Mouse (Mus musculus): ENCODE data around the gene Apobec4. TPM values are rescaled to one million over a fixed set of nuclear protein-coding genes. Genes with fewer than 3 reads are reported as not detected.
"Not testable (repeated sequence)": the region's sequence is repeated elsewhere in the genome, so short reads cannot be mapped to it uniquely, and the experiment has no call there.

Gene Apobec4
- polyA plus RNA-seq, 1 experiment from 2014 or later = 0.20 TPM

GRCm38 (mm10) chr1:152746426-152746825 is 3.9 kb upstream of the Apobec4 start:
- H3K27ac ChIP-seq = no peak overlapping the region
- no peak overlapping the region for H3K4me2 ChIP-seq (replicated peaks)
- no peaks in the 10 kb centered on the region for H3K9me3 ChIP-seq (ENCODE audit: control insufficient read depth, low read length)
- no peak overlapping the region for H3K4me3 ChIP-seq (replicated peaks; ENCODE audit: low read length)
- H3K4me1 ChIP-seq (replicated peaks; ENCODE audit: control insufficient read depth, insufficient read depth, low read length) = no peaks in the 10 kb centered on the region
- no peaks in the 10 kb centered on the region for H3K36me3 ChIP-seq (replicated peaks; ENCODE audit: control insufficient read depth, insufficient read depth)
- WGBS = 2% methylated on average over 5 of the region's 5 CpGs
- no peaks in the 10 kb centered on the region for H3K27me3 ChIP-seq (ENCODE audit: control insufficient read depth, insufficient read depth, low read length)
- peak; percentile 70; the same call in 1 of the 2 replicates for ATAC-seq (ENCODE audit: low FRiP score)
- no peak overlapping the region for H3K9ac ChIP-seq
- DNase-seq (ENCODE audit: low spot score) = peak; percentile 90

GRCm38 (mm10) chr1:152749276-152749675 is 1.1 kb upstream of the Apobec4 start:
- no peak overlapping the region for H3K9ac ChIP-seq
- H3K4me1 ChIP-seq (replicated peaks; ENCODE audit: control insufficient read depth, insufficient read depth, low read length) = no peaks in the 10 kb centered on the region
- H3K9me3 ChIP-seq (ENCODE audit: control insufficient read depth, low read length) = no peaks in the 10 kb centered on the region
- H3K27ac ChIP-seq = no peak overlapping the region
- ATAC-seq (ENCODE audit: low FRiP score) (no peak), DNase-seq (ENCODE audit: low spot score) (no peak)
- no peaks in the 10 kb centered on the region for H3K27me3 ChIP-seq (ENCODE audit: control insufficient read depth, insufficient read depth, low read length)
- WGBS = 76% methylated on average over 9 of the region's 9 CpGs
- H3K4me3 ChIP-seq (replicated peaks; ENCODE audit: low read length) = no peak overlapping the region
- H3K36me3 ChIP-seq (replicated peaks; ENCODE audit: control insufficient read depth, insufficient read depth) = no peaks in the 10 kb centered on the region
- no peak overlapping the region for H3K4me2 ChIP-seq (replicated peaks)

DNA sequence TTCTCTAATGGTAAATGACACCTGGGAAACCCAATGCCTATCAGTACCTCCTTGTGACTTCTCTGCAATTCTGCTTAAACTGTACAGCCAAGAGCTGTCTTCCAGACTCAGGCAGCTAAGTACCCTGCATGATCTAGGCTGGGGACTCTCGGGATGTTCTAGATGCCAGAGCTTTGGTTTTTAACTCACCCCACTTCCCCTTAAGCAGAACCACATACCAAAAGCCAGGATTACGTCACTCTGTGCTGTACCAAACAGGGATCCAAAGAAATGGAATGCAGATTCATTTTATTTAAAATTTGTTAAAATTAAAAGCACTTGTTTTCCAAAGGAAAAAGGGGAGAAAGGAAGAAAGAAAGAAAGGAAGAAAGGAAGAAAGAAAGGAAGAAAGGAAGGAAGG is 11.4 kb downstream of the Apobec4 start:
- H3K27ac ChIP-seq = no peak overlapping the region
- no peak overlapping the region for H3K4me2 ChIP-seq (replicated peaks)
- H3K4me1 ChIP-seq (replicated peaks; ENCODE audit: control insufficient read depth, insufficient read depth, low read length) = peaks cover 11% of the 10 kb centered on the region; the same call in 1 of the 2 replicates
- H3K27me3 ChIP-seq (ENCODE audit: control insufficient read depth, insufficient read depth, low read length) = no peaks in the 10 kb centered on the region
- H3K9me3 ChIP-seq (ENCODE audit: control insufficient read depth, low read length) = no peaks in the 10 kb centered on the region
- no peak overlapping the region for H3K4me3 ChIP-seq (replicated peaks; ENCODE audit: low read length)
- WGBS = 89% methylated on average over 2 of the region's 2 CpGs
- ATAC-seq (ENCODE audit: low FRiP score) (no peak), DNase-seq (ENCODE audit: low spot score) (no peak)
- no peaks in the 10 kb centered on the region for H3K36me3 ChIP-seq (replicated peaks; ENCODE audit: control insufficient read depth, insufficient read depth)
- H3K9ac ChIP-seq = no peak overlapping the region

GRCm38 (mm10) chr1:152766032-152766772 is 15.9 kb downstream of the Apobec4 start, which contains the start of the genes Rgl1 and Arpc5:
Gene Rgl1 (minus strand): TSS chr1:152766351.
Gene Arpc5 (plus strand): TSS chr1:152766542.
- Histone ChIP-seq H3K4me1 (replicated peaks; ENCODE audit: control insufficient read depth, insufficient read depth, low read length) (peaks cover 25% of the 10 kb centered on the region), H3K27me3 (ENCODE audit: control insufficient read depth, insufficient read depth, low read length) (no peaks in the 10 kb centered on the region), H3K4me3 (replicated peaks; ENCODE audit: low read length) (peak within 1 kb of the TSS; percentile 94), H3K4me2 (replicated peaks) (peak within 1 kb of the TSS; percentile 79), H3K9me3 (ENCODE audit: control insufficient read depth, low read length) (no peaks in the 10 kb centered on the region), H3K36me3 (replicated peaks; ENCODE audit: control insufficient read depth, insufficient read depth) (peaks cover 22% of the 10 kb centered on the region), H3K27ac (peak within 1 kb of the TSS; percentile 89), H3K9ac (peak within 1 kb of the TSS; percentile 90)
- WGBS = under 1% methylated on average over 74 of the region's 86 CpGs
- ATAC-seq (ENCODE audit: low FRiP score) = peak; percentile 96
- peak; percentile 96 for DNase-seq (ENCODE audit: low spot score)

GRCm38 (mm10) chr1:152766804-152767748 is 16.7 kb downstream of the Apobec4 start:
- Histone ChIP-seq H3K27me3 (ENCODE audit: control insufficient read depth, insufficient read depth, low read length) (no peaks in the 10 kb centered on the region), H3K9me3 (ENCODE audit: control insufficient read depth, low read length) (no peaks in the 10 kb centered on the region), H3K36me3 (replicated peaks; ENCODE audit: control insufficient read depth, insufficient read depth) (peaks cover 31% of the 10 kb centered on the region), H3K9ac (peak overlapping the region; percentile 90), H3K4me3 (replicated peaks; ENCODE audit: low read length) (peak overlapping the region; percentile 94), H3K4me2 (replicated peaks) (peak overlapping the region; percentile 79), H3K27ac (peak overlapping the region; percentile 89), H3K4me1 (replicated peaks; ENCODE audit: control insufficient read depth, insufficient read depth, low read length) (peaks cover 25% of the 10 kb centered on the region)
- ATAC-seq (ENCODE audit: low FRiP score) (peak; percentile 74), DNase-seq (ENCODE audit: low spot score) (peak; percentile 47)
- WGBS = under 1% methylated on average over 59 of the region's 60 CpGs

GRCm38 (mm10) chr1:152767749-152768488 is 17.6 kb downstream of the Apobec4 start:
- Histone ChIP-seq H3K36me3 (replicated peaks; ENCODE audit: control insufficient read depth, insufficient read depth) (peaks cover 39% of the 10 kb centered on the region), H3K4me2 (replicated peaks) (peak overlapping the region; percentile 79), H3K9ac (peak overlapping the region; percentile 90), H3K4me3 (replicated peaks; ENCODE audit: low read length) (peak overlapping the region; percentile 94), H3K27me3 (ENCODE audit: control insufficient read depth, insufficient read depth, low read length) (no peaks in the 10 kb centered on the region), H3K4me1 (replicated peaks; ENCODE audit: control insufficient read depth, insufficient read depth, low read length) (peaks cover 25% of the 10 kb centered on the region), H3K27ac (no peak overlapping the region), H3K9me3 (ENCODE audit: control insufficient read depth, low read length) (no peaks in the 10 kb centered on the region)
- peak; percentile 90 for DNase-seq (ENCODE audit: low spot score)
- peak; percentile 22; the same call in 1 of the 2 replicates for ATAC-seq (ENCODE audit: low FRiP score)
- WGBS = 6% methylated on average over 5 of the region's 5 CpGs

DNA sequence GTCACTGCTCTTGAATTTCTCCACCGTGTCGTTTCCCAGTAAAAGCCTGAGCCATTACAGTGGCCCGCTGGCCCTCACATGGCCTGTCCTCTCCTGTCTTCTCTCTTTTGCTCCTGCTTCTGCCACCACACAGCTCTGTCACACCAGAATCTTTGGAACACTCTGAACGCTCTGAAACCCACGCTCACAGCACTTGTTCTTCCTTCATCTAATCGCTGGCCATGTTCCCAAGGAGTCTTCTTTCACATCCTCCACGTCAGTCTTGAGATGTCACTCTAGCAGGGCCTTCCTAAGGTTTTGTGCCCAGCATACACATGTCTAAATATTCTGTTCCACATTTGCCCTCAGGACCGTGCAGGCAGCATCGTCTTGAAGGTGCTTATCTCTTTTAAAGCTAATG is 20.7 kb downstream of the Apobec4 start:
- DNase-seq (ENCODE audit: low spot score) = no peak
- ATAC-seq (ENCODE audit: low FRiP score) = no peak
- no peak overlapping the region for H3K4me2 ChIP-seq (replicated peaks)
- H3K27ac ChIP-seq = no peak overlapping the region
- H3K27me3 ChIP-seq (ENCODE audit: control insufficient read depth, insufficient read depth, low read length) = no peaks in the 10 kb centered on the region
- 93% methylated on average over 9 of the region's 9 CpGs for WGBS
- H3K4me1 ChIP-seq (replicated peaks; ENCODE audit: control insufficient read depth, insufficient read depth, low read length) = peaks cover 14% of the 10 kb centered on the region
- H3K9ac ChIP-seq = no peak overlapping the region
- no peak overlapping the region for H3K4me3 ChIP-seq (replicated peaks; ENCODE audit: low read length)
- no peaks in the 10 kb centered on the region for H3K9me3 ChIP-seq (ENCODE audit: control insufficient read depth, low read length)
- H3K36me3 ChIP-seq (replicated peaks; ENCODE audit: control insufficient read depth, insufficient read depth) = peaks cover 70% of the 10 kb centered on the region

DNA sequence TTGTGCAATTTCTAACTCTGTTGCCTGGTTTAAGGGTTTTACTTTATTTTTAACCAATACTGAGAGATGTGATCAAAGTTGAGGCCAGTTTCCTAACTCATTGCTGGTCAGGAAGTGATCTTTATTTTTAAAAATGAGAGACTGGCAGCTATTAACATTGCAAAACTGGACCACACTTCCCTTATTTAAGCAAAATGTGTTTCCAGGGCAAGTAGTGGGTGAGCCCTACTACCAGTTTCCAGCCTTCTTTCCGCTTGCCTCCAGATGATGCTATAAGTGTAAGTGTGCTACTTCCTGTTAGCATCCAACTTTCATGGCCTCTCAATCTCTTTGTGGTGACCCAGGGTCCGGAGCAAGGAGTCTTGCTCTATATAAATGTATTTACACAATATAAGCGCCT is 24.2 kb downstream of the Apobec4 start:
- H3K27ac ChIP-seq; ATAC-seq (ENCODE audit: low FRiP score); H3K4me1 ChIP-seq (replicated peaks; ENCODE audit: control insufficient read depth, insufficient read depth, low read length); DNase-seq (ENCODE audit: low spot score); H3K9me3 ChIP-seq (ENCODE audit: control insufficient read depth, low read length); H3K9ac ChIP-seq; H3K4me3 ChIP-seq (replicated peaks; ENCODE audit: low read length); H3K4me2 ChIP-seq (replicated peaks); H3K27me3 ChIP-seq (ENCODE audit: control insufficient read depth, insufficient read depth, low read length): not testable (repeated sequence)
- peaks cover 70% of the 10 kb centered on the region for H3K36me3 ChIP-seq (replicated peaks; ENCODE audit: control insufficient read depth, insufficient read depth)
- 96% methylated on average over 3 of the region's 3 CpGs for WGBS

All from hindbrain, embryonic 14.5 days (tissue).